Mouse (Mus musculus): ENCODE measurements around the gene Ddt. TPM values are rescaled to one million over a fixed set of nuclear protein-coding genes. Genes with fewer than 3 reads are reported as not detected.

The Ddt gene
- 156 TPM for polyA plus RNA-seq (2015; fragmentation: Illumina TruSeq; extraction: RNeasy Lipid Tissue Mini Kit (QIAGEN cat#74804); ENCODE audit: low read depth, low replicate concordance)

GRCm38 (mm10) chr10:75772795-75773664 lies at the start of gene Ddt:
Gene Ddt (minus strand): TSS chr10:75773414.

GRCm38 (mm10) chr10:75822443-75822842 lies 49.2 kb upstream of the Ddt start, which contains the start of gene Gstt4:
Gene Gstt4 (minus strand): TSS chr10:75822543.

GRCm38 (mm10) chr10:75798176-75798696 lies 25.0 kb upstream of the Ddt start, which contains the start of gene Gstt1:
Gene Gstt1 (minus strand): TSS chr10:75798584.

GRCm38 (mm10) chr10:75780769-75781578 lies 7.8 kb upstream of the Ddt start, which contains the start of the genes Gm20441 and Gstt3:
Gene Gm20441 (minus strand): TSS chr10:75780954.
Gene Gstt3 (minus strand): TSS chr10:75781414.

GRCm38 (mm10) chr10:75763682-75764518 lies 9.3 kb downstream of the Ddt start, which contains the start of gene Cabin1:
Gene Cabin1 (minus strand): TSS chr10:75764341.

Other genes starting within 250 kb of the Ddt start
- gene Lrrc75b, start 213.1 kb downstream of the Ddt start, polyA plus RNA-seq (2015; fragmentation: Illumina TruSeq; extraction: RNeasy Lipid Tissue Mini Kit (QIAGEN cat#74804); ENCODE audit: low read depth, low replicate concordance) = 12.3 TPM
- gene Ggt1, start 211.8 kb downstream of the Ddt start, polyA plus RNA-seq (2015; fragmentation: Illumina TruSeq; extraction: RNeasy Lipid Tissue Mini Kit (QIAGEN cat#74804); ENCODE audit: low read depth, low replicate concordance) = 4.5 TPM
- 2.2 TPM for gene Ggt5, start 184.1 kb downstream of the Ddt start, polyA plus RNA-seq (2015; fragmentation: Illumina TruSeq; extraction: RNeasy Lipid Tissue Mini Kit (QIAGEN cat#74804); ENCODE audit: low read depth, low replicate concordance)
- gene Susd2, start 129.4 kb downstream of the Ddt start, polyA plus RNA-seq (2015; fragmentation: Illumina TruSeq; extraction: RNeasy Lipid Tissue Mini Kit (QIAGEN cat#74804); ENCODE audit: low read depth, low replicate concordance) = 7.7 TPM
- 29.4 TPM for gene Cabin1, start 9.1 kb downstream of the Ddt start, polyA plus RNA-seq (2015; fragmentation: Illumina TruSeq; extraction: RNeasy Lipid Tissue Mini Kit (QIAGEN cat#74804); ENCODE audit: low read depth, low replicate concordance)
- gene Gm20441, start 7.5 kb upstream of the Ddt start, polyA plus RNA-seq (2015; fragmentation: Illumina TruSeq; extraction: RNeasy Lipid Tissue Mini Kit (QIAGEN cat#74804); ENCODE audit: low read depth, low replicate concordance) = not detected
- 5.8 TPM for gene Gstt3, start 8.0 kb upstream of the Ddt start, polyA plus RNA-seq (2015; fragmentation: Illumina TruSeq; extraction: RNeasy Lipid Tissue Mini Kit (QIAGEN cat#74804); ENCODE audit: low read depth, low replicate concordance)
- 28.5 TPM for gene Gstt1, start 25.2 kb upstream of the Ddt start, polyA plus RNA-seq (2015; fragmentation: Illumina TruSeq; extraction: RNeasy Lipid Tissue Mini Kit (QIAGEN cat#74804); ENCODE audit: low read depth, low replicate concordance)
- gene Gstt4, start 49.1 kb upstream of the Ddt start, polyA plus RNA-seq (2015; fragmentation: Illumina TruSeq; extraction: RNeasy Lipid Tissue Mini Kit (QIAGEN cat#74804); ENCODE audit: low read depth, low replicate concordance) = not detected
- gene Gstt2, start 64.0 kb upstream of the Ddt start, polyA plus RNA-seq (2015; fragmentation: Illumina TruSeq; extraction: RNeasy Lipid Tissue Mini Kit (QIAGEN cat#74804); ENCODE audit: low read depth, low replicate concordance) = 4.0 TPM
- 528 TPM for gene Mif, start 86.8 kb upstream of the Ddt start, polyA plus RNA-seq (2015; fragmentation: Illumina TruSeq; extraction: RNeasy Lipid Tissue Mini Kit (QIAGEN cat#74804); ENCODE audit: low read depth, low replicate concordance)
- 2.9 TPM for gene Derl3, start 120.0 kb upstream of the Ddt start, polyA plus RNA-seq (2015; fragmentation: Illumina TruSeq; extraction: RNeasy Lipid Tissue Mini Kit (QIAGEN cat#74804); ENCODE audit: low read depth, low replicate concordance)
- 82.4 TPM for gene Smarcb1, start 148.2 kb upstream of the Ddt start, polyA plus RNA-seq (2015; fragmentation: Illumina TruSeq; extraction: RNeasy Lipid Tissue Mini Kit (QIAGEN cat#74804); ENCODE audit: low read depth, low replicate concordance)
- 417 TPM for gene Chchd10, start 159.7 kb upstream of the Ddt start, polyA plus RNA-seq (2015; fragmentation: Illumina TruSeq; extraction: RNeasy Lipid Tissue Mini Kit (QIAGEN cat#74804); ENCODE audit: low read depth, low replicate concordance)
- gene Mmp11, start 163.1 kb upstream of the Ddt start, polyA plus RNA-seq (2015; fragmentation: Illumina TruSeq; extraction: RNeasy Lipid Tissue Mini Kit (QIAGEN cat#74804); ENCODE audit: low read depth, low replicate concordance) = 2.2 TPM
- gene Gm867, start 167.3 kb upstream of the Ddt start, polyA plus RNA-seq (2015; fragmentation: Illumina TruSeq; extraction: RNeasy Lipid Tissue Mini Kit (QIAGEN cat#74804); ENCODE audit: low read depth, low replicate concordance) = 1.7 TPM
- gene Vpreb3, start 169.6 kb upstream of the Ddt start, polyA plus RNA-seq (2015; fragmentation: Illumina TruSeq; extraction: RNeasy Lipid Tissue Mini Kit (QIAGEN cat#74804); ENCODE audit: low read depth, low replicate concordance) = not detected
- not detected for gene Gm5134, start 181.1 kb upstream of the Ddt start, polyA plus RNA-seq (2015; fragmentation: Illumina TruSeq; extraction: RNeasy Lipid Tissue Mini Kit (QIAGEN cat#74804); ENCODE audit: low read depth, low replicate concordance)